Mouse (Mus musculus): ENCODE results near the gene Clstn2.

- TF ChIP-seq EP300 (IDR thresholded peaks at IDR 0.05; ENCODE audit: low read depth), result no peak
- no peak for TF ChIP-seq CTCF (IDR thresholded peaks at IDR 0.05; ENCODE audit: low read depth)
Measured at GRCm38 (mm10) chr9:97527276-97527675, 505.7 kb downstream of the Clstn2 start.

Data from heart, postnatal 0 days (tissue).